Mouse (Mus musculus) brain, embryonic 14.5 days (tissue): ENCODE data around the gene Rtp1.

Source experiments
- CTCF ChIP-seq: fragments of 200-500 bp; IDR thresholded peaks from 2 replicates; pipeline ENCODE4 v1.5.1; 2012; ENCODE audit warnings: inconsistent platforms, mild to moderate bottlenecking, moderate library complexity, borderline replicate concordance; ENCODE audit not compliant: insufficient read depth, insufficient read length; ENCODE audit errors: extremely low read depth
- POLR2A ChIP-seq: fragments of 200-500 bp; IDR thresholded peaks from 2 replicates; pipeline ENCODE4 v1.6.1; 2012; ENCODE audit warnings: mild to moderate bottlenecking, inconsistent platforms, borderline replicate concordance; ENCODE audit not compliant: poor library complexity, insufficient read depth, insufficient read length, severe bottlenecking; ENCODE audit errors: extremely low read depth

- TF ChIP-seq CTCF (no peak), POLR2A (no peak)
Observed at GRCm38 (mm10) chr16:23457338-23457737, 28.4 kb downstream of the Rtp1 start.
